Mouse (Mus musculus) effector memory CD4-positive, alpha-beta T cell, adult 7 months (primary cell): ENCODE data around the gene Nhlrc1. TPM values are rescaled to one million over a fixed set of nuclear protein-coding genes. Genes with fewer than 3 reads are reported as not detected.

Source experiments
- polyA plus RNA-seq: library from polyadenylated mRNA; unstranded; fragments of 100-300 nt; shearing (Covaris generic); gene quantifications from one replicate; pipeline ENCODE4 v1.2.1, GENCODE M21; 2017

The Nhlrc1 gene
- polyA plus RNA-seq: 0.77 TPM

DNA sequence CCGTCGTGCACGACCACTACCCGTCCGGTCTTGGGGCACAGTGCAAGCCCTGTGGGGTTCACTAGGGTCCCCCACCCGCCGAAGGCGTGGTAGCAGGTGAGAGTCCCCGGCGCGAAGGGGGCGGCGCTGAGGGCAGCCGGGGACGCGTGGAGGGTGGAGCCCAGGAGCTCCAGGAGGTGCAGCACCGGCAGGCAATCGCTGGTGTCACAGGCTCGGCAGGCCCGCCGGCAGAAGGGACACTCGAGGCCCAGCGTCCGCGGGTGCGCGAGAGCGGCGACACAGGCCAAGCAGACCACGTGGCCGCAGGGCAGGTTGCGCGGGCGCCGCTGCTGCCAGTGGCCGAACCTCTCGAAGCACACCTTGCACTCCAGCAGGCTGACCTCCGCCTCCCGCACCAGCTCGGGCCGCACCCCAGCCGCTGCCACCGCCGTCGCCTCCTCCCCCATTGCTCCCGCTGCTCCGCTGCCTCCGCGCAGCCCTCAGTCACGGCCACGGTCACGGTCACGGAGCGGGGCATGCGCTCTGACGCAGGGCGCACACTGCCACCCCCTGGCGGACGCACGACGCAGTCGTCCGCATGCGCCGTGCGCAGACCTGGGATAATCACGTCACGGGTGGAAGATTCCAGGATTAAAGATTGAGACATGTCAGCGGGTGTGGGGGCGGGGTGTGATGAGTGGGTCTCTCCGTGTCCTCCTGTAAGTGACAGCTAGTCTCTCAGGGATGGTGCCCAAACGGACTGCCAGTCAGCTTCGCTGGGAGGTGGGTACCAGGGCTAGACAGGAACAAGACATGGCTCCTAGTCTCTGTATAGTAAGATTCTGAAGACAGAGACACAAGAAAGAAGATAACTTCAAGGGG lies at the start of gene Nhlrc1:
Nhlrc1 (minus strand) TSS at position 517 of the 861 bp plus-strand sequence.

DNA sequence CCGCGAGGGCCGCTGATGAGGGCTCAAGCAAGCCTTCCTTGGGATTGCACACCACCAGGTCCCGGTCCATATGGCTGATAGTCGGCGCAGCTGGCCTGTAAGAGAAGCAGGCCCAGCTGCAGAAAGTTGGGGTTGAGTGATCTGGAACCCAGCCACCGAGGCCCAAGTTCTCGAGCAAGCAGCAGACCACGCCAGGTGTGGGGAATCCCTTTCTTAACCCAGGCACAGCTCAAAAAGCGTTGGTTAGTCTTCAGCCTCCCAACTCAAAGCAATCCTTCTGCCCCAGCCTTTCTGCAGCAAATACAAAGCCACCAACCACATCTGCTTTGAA lies 29.9 kb upstream of the Nhlrc1 start, which contains the start of gene Tpmt:
Tpmt (minus strand) TSS at position 121 of the 331 bp plus-strand sequence.

DNA sequence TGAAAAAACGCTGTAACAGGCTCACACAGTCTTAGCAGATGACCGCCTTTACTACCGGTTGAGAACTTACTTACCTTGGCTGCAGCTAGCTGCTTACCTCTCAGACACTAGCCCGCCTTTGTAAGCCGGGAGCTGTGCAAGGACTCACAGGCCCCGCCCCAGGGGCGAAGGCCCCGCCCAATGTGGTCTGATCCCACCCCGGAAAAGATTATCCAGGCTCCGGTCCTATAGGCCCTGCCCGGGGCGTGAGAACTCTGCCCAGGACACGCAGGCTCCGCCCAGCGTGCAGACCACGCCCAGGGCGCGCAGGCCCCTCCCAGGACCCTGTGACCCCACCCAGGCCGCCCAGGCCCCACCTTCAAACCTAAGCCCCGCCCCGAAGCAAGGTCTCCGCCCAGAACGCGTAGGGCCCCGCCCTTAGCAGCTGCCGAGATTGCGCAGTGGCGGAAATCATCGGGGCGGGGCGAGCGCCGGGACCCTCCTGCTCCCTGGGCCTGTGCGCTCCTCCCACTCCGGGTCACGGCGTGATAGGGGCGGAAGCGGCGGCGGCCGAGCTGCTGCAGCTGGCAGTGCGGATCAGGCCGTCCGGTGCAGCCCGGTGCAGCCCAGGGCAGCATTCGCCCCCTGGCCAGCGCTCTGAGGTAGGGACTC lies 28.5 kb upstream of the Nhlrc1 start, which contains the start of gene Kdm1b:
Kdm1b (plus strand) TSS at position 470 of the 651 bp plus-strand sequence.

Other genes with a start within 250 kb of the Nhlrc1 start
- 9.3 TPM for gene Kif13a, start 85.0 kb downstream of the Nhlrc1 start, polyA plus RNA-seq
- gene Kdm1b, start 28.6 kb upstream of the Nhlrc1 start, polyA plus RNA-seq: 19.0 TPM
- 2.9 TPM for gene Tpmt, start 29.9 kb upstream of the Nhlrc1 start, polyA plus RNA-seq
- gene Dek, start 91.4 kb upstream of the Nhlrc1 start, polyA plus RNA-seq: 207 TPM
- gene Rnf144b, start 107.8 kb upstream of the Nhlrc1 start, polyA plus RNA-seq: 0.09 TPM